Mouse (Mus musculus) forebrain, embryonic 14.5 days (tissue): ENCODE measurements around the gene Bcl6b. TPM values are rescaled to one million over a fixed set of nuclear protein-coding genes. Genes with fewer than 3 reads are reported as not detected.

Experiments
- ATAC-seq: fragments of 200-750 bp; cut with Nextera tagmentation; 2 replicates; pipeline ENCODE4 v1.8.0; 2017; ENCODE audit warnings: mild to moderate bottlenecking, moderate library complexity
- DNase-seq: peaks from one replicate; pipeline ENCODE4 v3.0.0-alpha.2; 2015; ENCODE audit warnings: low spot score
- H3K27ac ChIP-seq: fragments of 300-500 bp; sonication (generic); 2 replicates; pipeline ENCODE4 v1.5.1; 2014; ENCODE audit warnings: low read depth, mild to moderate bottlenecking, control low read depth, low read length, moderate library complexity
- H3K27me3 ChIP-seq: fragments of 300-500 bp; sonication (generic); replicated peaks from 2 replicates; pipeline ENCODE4 v1.6.1; 2014; ENCODE audit warnings: low read length, control low read depth, mixed read lengths; ENCODE audit not compliant: control insufficient read depth, insufficient read depth
- H3K36me3 ChIP-seq: fragments of 300-500 bp; sonication (generic); 2 replicates; pipeline ENCODE4 v1.6.1; 2014; ENCODE audit warnings: low read length, control low read depth; ENCODE audit not compliant: control insufficient read depth, insufficient read depth
- H3K4me1 ChIP-seq: fragments of 300-500 bp; sonication (generic); 2 replicates; pipeline ENCODE4 v1.6.1; 2014; ENCODE audit warnings: antibody characterized with exemption, low read length, control low read depth; ENCODE audit not compliant: control insufficient read depth, insufficient read depth
- H3K4me2 ChIP-seq: fragments of 300-500 bp; sonication (generic); 2 replicates; pipeline ENCODE4 v1.6.1; 2014; ENCODE audit warnings: mild to moderate bottlenecking, control low read depth, low read length
- H3K4me3 ChIP-seq: fragments of 300-500 bp; sonication (generic); 2 replicates; pipeline ENCODE4 v1.5.1; 2014; ENCODE audit warnings: low read depth, low read length, control low read depth
- H3K9ac ChIP-seq: fragments of 300-500 bp; sonication (generic); 2 replicates; pipeline ENCODE4 v1.6.1; 2014; ENCODE audit warnings: mild to moderate bottlenecking, low read length, control low read depth, moderate library complexity
- H3K9me3 ChIP-seq: fragments of 300-500 bp; sonication (generic); replicated peaks from 2 replicates; pipeline ENCODE4 v1.6.1; 2016; ENCODE audit warnings: low read length, control low read depth, mixed read lengths; ENCODE audit not compliant: control insufficient read depth
- WGBS: fragments of 180-500 bp; shearing (Covaris S2); extraction: QIAGEN DNeasy Blood & Tissue Kit; methylation state at CpG from one replicate; pipeline ENCODE4 v1.1.7; 2014; 5-methylcytosine and 5-hydroxymethylcytosine counted together
- polyA plus RNA-seq: library from polyadenylated mRNA; unstranded; fragments of >200 nt; fragmentation: Nextera tagmentation; extraction: Ambion mirVana; gene quantifications from 2 replicates; pipeline ENCODE4 v1.2.1, GENCODE M21; 2014

The Bcl6b gene
- polyA plus RNA-seq, 1 experiment from 2014 or later = 4.5 TPM

GRCm38 (mm10) chr11:70193354-70194285 lies 36.0 kb downstream of the Bcl6b start:
- Histone ChIP-seq H3K27me3 (no peaks in the 10 kb centered on the region), H3K4me2 (no peak overlapping the region), H3K36me3 (no peaks in the 10 kb centered on the region), H3K4me3 (no peak overlapping the region), H3K4me1 (no peaks in the 10 kb centered on the region), H3K27ac (no peak overlapping the region), H3K9ac (no peak overlapping the region), H3K9me3 (no peaks in the 10 kb centered on the region)
- 67% methylated on average over 11 of the region's 11 CpGs for WGBS
- DNase-seq (no peak), ATAC-seq (no peak)

- DNase-seq = no peak
- H3K4me1 ChIP-seq = no peaks in the 10 kb centered on the region
- ATAC-seq = no peak
- no peaks in the 10 kb centered on the region for H3K9me3 ChIP-seq
- H3K4me2 ChIP-seq = no peak overlapping the region
- no peaks in the 10 kb centered on the region for H3K36me3 ChIP-seq
- H3K4me3 ChIP-seq = no peak overlapping the region
- no peak overlapping the region for H3K27ac ChIP-seq
- H3K27me3 ChIP-seq = no peaks in the 10 kb centered on the region
- 80% methylated on average over 4 of the region's 4 CpGs for WGBS
- H3K9ac ChIP-seq = no peak overlapping the region
Measured at GRCm38 (mm10) chr11:70192157-70192556, 37.4 kb downstream of the Bcl6b start.

GRCm38 (mm10) chr11:70191188-70191587 lies 38.4 kb downstream of the Bcl6b start:
- ATAC-seq = no peak
- no peak overlapping the region for H3K9ac ChIP-seq
- H3K27me3 ChIP-seq = no peaks in the 10 kb centered on the region
- 85% methylated on average over 6 of the region's 6 CpGs for WGBS
- H3K4me3 ChIP-seq = no peak overlapping the region
- no peaks in the 10 kb centered on the region for H3K4me1 ChIP-seq
- H3K9me3 ChIP-seq = no peaks in the 10 kb centered on the region
- no peaks in the 10 kb centered on the region for H3K36me3 ChIP-seq
- DNase-seq = no peak
- H3K27ac ChIP-seq = no peak overlapping the region
- H3K4me2 ChIP-seq = no peak overlapping the region

GRCm38 (mm10) chr11:70189319-70190134 lies 40.1 kb downstream of the Bcl6b start:
- no peaks in the 10 kb centered on the region for H3K4me1 ChIP-seq
- no peaks in the 10 kb centered on the region for H3K27me3 ChIP-seq
- H3K4me3 ChIP-seq = no peak overlapping the region
- ATAC-seq (no peak), DNase-seq (no peak)
- H3K36me3 ChIP-seq = no peaks in the 10 kb centered on the region
- no peak overlapping the region for H3K27ac ChIP-seq
- no peak overlapping the region for H3K9ac ChIP-seq
- WGBS = 88% methylated on average over 28 of the region's 28 CpGs
- H3K4me2 ChIP-seq = no peak overlapping the region
- no peaks in the 10 kb centered on the region for H3K9me3 ChIP-seq

- no peak for DNase-seq
- Histone ChIP-seq H3K4me2 (no peak overlapping the region), H3K9ac (no peak overlapping the region), H3K4me1 (no peaks in the 10 kb centered on the region), H3K4me3 (no peak overlapping the region), H3K36me3 (no peaks in the 10 kb centered on the region), H3K9me3 (no peaks in the 10 kb centered on the region), H3K27ac (no peak overlapping the region), H3K27me3 (no peaks in the 10 kb centered on the region)
- no peak for ATAC-seq
- 84% methylated on average over 7 of the region's 7 CpGs for WGBS
Measured at GRCm38 (mm10) chr11:70185120-70185519, 44.5 kb downstream of the Bcl6b start.

- Histone ChIP-seq H3K36me3 (no peaks in the 10 kb centered on the region), H3K4me3 (no peak overlapping the region), H3K4me2 (no peak overlapping the region), H3K4me1 (no peaks in the 10 kb centered on the region), H3K27me3 (no peaks in the 10 kb centered on the region), H3K9me3 (no peaks in the 10 kb centered on the region), H3K27ac (no peak overlapping the region), H3K9ac (no peak overlapping the region)
- DNase-seq = no peak
- ATAC-seq = no peak
- WGBS = 86% methylated on average over 4 of the region's 4 CpGs
Measured at GRCm38 (mm10) chr11:70180496-70180895, 49.1 kb downstream of the Bcl6b start.

GRCm38 (mm10) chr11:70179401-70179800 lies 50.2 kb downstream of the Bcl6b start:
- DNase-seq (peak; percentile 63), ATAC-seq (no peak)
- Histone ChIP-seq H3K27me3 (no peaks in the 10 kb centered on the region), H3K9ac (no peak overlapping the region), H3K9me3 (no peaks in the 10 kb centered on the region), H3K27ac (no peak overlapping the region), H3K4me1 (no peaks in the 10 kb centered on the region), H3K36me3 (no peaks in the 10 kb centered on the region), H3K4me2 (no peak overlapping the region), H3K4me3 (no peak overlapping the region)
- WGBS = 35% methylated on average over 14 of the region's 14 CpGs

GRCm38 (mm10) chr11:70178756-70179155 lies 50.8 kb downstream of the Bcl6b start:
- H3K36me3 ChIP-seq = no peaks in the 10 kb centered on the region
- H3K27me3 ChIP-seq = no peaks in the 10 kb centered on the region
- ATAC-seq (no peak), DNase-seq (no peak)
- WGBS = 81% methylated on average over 11 of the region's 11 CpGs
- no peaks in the 10 kb centered on the region for H3K4me1 ChIP-seq
- H3K9ac ChIP-seq = no peak overlapping the region
- H3K27ac ChIP-seq = no peak overlapping the region
- H3K4me2 ChIP-seq = no peak overlapping the region
- H3K4me3 ChIP-seq = no peak overlapping the region
- H3K9me3 ChIP-seq = no peaks in the 10 kb centered on the region

- Histone ChIP-seq H3K36me3 (no peaks in the 10 kb centered on the region), H3K27ac (no peak overlapping the region), H3K9me3 (no peaks in the 10 kb centered on the region), H3K4me2 (no peak overlapping the region), H3K27me3 (no peaks in the 10 kb centered on the region), H3K4me1 (no peaks in the 10 kb centered on the region), H3K4me3 (no peak overlapping the region), H3K9ac (no peak overlapping the region)
- ATAC-seq (no peak), DNase-seq (no peak)
- WGBS = 88% methylated on average over 11 of the region's 11 CpGs
Measured at GRCm38 (mm10) chr11:70178311-70178710, 51.3 kb downstream of the Bcl6b start.
